Mouse (Mus musculus): ENCODE data around the gene Atp6v0a4.

The Atp6v0a4 gene

DNA sequence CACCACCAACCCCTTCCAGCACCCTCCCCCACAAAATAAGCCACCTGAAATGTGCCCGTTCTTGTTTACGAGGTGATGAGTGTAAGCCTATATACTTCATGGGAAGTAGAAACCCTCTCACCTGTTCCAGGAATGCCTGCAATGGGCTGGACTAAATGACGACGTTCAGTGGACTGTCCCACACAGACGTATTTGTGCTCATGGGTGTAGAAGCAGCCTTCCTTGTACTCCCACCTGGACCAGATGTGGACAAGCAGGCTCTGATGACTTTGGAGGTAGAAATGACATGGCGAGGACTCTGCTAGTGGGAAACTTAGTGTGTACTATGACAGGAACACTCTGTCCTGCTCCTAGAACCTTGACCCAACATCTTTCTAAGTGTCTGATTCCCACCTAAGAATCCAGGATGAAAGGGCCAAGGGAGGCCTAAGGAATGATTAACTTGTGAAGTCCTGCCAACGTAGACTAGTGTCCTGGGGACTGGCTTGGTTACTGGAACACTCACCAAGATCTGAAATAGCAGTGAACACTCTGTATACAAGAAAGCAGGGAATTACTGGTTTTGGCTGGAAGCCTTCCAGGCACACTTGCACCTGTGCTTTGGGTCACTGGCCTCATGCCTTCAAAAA, at the start of gene Atp6v0a4:
Gene Atp6v0a4, minus strand, starts transcription at position 380 of the 629 bp plus-strand sequence.
- no peak for DNase-seq (ENCODE audit: low spot score in 2 of 2)

DNA sequence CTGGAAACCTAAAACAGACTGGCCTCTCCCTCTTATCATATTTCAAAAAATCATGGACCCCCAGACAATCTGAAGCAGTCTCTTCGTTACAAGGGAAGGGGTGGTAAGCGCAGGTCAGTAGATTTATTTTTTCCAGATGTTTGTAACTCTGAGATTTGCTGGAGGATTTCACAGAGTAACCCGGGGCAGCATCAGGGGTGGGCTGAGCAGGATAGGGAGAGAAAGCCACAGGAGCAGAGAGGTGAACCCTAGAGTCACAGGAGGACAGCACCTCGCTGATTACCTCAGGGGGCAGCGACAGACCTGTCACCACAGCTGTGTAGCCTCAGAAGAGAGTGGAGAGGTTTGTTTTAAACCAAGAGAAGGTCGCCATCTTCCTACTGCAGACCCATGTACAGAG, 41.0 kb upstream of the Atp6v0a4 start:
- no peak for DNase-seq (ENCODE audit: low spot score in 2 of 2)

DNA sequence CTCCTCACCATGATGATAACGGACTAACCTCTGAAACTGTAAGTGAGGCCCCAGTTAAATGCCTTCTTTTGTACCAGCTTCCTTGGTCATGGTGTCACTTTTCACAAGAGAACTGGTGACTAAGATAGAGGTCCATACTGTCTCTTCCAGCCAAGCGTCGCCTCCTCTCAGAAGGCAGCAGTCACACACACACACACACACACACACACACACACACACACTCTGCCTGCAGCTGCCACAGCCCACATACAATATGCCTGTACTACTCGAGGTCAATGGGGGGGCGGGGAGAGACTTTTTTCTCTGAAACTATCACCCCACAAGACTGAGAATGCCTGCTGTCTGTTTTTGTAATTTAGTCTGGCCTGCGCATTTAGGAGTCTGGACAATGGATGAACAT, 40.3 kb upstream of the Atp6v0a4 start:
- no peak for DNase-seq (ENCODE audit: low spot score in 2 of 2)

DNA sequence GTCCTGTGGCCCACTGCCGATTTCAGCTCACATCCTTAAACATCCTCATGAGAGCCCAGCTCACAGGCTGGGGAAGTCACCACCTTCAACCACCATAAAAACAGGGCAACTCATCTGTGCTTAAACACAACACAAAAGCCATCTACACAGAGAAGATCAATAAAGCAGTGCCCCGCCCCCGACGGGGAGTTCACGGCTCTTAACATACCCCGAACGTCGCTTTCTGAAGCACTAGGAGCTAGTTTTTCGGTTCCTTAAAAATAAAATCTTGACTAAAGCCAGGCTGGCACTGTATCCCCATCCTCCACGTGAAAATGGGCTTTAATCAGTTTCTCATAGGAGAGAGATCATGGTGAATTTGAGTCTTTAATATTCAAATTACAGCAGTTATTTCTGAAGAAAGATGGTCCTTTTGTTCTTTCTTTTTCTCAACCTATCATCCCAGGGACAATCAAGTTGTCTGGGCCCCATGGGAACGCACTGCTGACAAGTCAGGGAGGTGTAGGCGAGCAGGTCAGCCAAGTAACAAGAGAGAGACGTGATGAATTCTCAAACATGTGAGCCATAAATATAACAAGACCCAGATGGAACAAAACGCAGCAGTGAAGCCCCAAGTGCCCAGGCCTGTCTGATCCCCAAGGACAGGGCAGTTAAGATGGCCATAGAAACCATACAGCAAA, 38.6 kb upstream of the Atp6v0a4 start:
- DNase-seq (ENCODE audit: low spot score in 2 of 2), result no peak

DNA sequence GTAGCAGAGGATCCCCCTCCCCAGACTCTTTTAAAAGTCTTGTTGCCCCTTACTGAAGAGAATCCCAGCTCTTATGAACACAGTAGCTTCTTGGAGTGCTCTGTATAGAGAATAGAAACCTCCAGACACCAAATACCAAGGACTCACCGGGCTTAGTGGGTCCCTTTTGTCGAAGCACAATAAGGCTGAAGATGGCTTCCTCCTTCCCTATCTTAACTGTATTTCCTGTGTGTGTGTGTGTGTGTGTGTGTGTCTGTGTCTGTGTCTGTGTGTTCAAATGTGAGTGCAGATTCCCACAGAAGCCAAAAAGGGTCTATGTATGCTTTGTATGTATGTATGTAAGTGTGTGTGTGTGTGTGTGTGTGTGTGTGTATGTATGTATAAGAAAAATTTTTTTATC, 36.2 kb upstream of the Atp6v0a4 start:
- no peak for DNase-seq (ENCODE audit: low spot score in 2 of 2)

DNA sequence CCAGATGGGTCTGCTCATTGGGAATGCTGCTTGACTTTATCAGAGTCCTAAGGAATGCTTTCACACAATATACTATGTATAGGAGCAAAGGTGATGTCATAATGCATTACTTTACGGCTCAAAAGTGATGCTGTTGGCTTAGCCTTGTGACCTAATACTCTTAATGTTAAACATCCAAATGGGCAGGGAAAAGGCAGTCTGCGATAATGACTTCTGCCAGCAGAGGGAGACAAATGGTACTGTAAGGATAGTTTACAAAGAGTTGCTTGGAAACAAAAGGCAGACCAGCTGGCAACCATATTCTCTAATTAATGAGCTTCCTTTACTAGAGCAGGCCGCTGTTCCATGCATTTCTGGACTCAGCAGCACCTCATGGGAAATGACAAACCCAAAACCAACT, 35.7 kb upstream of the Atp6v0a4 start:
- peak; percentile 40 to 83 for DNase-seq (ENCODE audit: low spot score in 2 of 2)

DNA sequence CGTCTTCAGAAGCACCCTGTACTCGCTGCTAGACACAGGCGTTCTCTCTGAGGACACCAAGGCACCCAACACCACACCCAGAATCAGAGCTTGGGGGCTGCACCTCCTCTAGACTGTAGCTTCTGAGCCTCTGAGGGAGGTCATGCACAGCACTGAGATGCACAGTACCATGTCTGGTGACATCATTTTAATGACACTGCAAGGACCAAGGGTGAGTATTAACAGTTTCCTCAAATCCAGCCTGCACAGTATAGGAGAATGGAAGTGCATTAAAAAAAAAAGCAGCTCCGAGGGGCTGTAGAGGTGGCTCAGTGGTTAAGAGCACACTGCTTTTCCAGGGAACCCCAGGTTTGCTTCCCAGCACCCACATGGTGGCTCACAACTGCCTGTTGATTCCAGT, 35.2 kb upstream of the Atp6v0a4 start:
- DNase-seq (ENCODE audit: low spot score in 2 of 2), result no peak

DNA sequence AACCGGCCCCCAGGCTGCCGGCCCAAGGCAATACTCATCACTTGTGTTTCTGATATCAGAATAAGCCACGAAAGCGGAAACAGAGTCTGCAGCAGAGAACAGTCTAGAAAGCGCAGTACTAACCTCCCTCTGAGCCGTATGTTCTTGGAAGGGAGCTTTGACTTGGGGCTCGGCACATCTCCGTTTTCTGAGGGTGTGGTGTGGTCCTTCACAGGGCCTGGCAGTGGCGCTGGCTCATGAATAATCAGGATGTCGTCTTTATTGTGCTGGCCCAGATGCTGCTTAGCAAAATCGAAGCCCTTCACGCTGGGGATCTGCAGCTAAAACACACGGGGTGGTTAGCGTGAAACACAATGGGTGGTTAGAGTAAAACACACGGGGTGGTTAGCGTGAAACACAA, 33.5 kb upstream of the Atp6v0a4 start:
- no peak for DNase-seq (ENCODE audit: low spot score in 2 of 2)

DNA sequence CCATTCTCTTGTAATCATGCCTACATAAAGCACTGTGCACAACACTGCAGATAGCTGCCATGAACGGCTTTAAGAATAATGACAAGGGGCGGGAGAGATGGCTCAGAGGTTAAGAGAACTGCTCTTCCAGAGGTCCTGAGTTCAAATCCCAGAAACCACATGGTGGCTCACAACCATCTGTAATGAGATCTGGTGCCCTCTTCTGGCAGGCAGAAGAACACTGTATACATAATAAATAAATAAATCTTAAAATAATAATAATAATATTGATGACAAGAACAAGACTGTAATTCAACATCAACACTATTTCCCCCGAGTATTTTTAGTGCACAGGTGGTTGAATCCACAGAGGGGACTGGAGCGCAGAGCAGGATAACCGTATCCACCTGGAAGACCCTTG, 31.8 kb upstream of the Atp6v0a4 start:
- DNase-seq (ENCODE audit: low spot score in 2 of 2), result no peak

DNA sequence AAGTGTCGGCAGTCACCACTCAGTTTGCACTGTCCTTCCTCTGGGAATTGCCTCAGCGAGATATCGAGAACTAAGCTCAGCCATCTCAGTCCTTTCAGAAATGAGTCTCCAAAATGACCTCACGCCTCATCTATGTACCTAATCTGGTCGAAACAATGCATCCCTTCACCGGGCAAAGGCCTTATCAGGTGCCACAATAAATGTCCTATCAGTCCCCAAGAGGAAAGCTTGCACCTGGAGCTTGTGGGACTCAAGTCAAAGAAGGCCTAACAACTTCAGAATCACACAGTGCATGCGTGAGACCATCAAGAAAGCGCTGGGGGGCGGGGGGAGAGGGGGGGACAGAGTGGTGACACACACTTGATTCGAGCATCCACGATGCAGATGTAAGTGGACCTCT, 27.9 kb upstream of the Atp6v0a4 start:
- no peak for DNase-seq (ENCODE audit: low spot score in 2 of 2)

DNA sequence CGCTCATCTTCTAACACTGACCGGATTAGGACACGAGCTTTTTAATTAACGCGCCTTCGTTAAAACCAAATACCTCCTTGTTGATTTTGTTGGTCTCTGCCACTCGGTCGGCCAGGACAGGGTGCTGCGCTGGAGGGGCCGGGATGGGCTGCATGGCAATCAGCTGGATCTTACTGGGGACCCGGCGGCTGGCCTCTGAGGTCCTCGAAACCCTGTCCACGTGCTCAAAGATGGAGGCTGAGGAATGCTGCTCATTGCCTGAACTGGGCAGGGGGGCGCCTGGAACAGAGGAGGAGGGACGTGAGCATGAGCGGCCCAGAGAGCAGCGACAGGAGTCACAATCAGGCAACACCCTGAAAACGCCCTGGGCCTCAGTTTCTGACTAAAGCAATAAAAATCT, 25.1 kb upstream of the Atp6v0a4 start:
- no peak for DNase-seq (ENCODE audit: low spot score in 2 of 2)

DNA sequence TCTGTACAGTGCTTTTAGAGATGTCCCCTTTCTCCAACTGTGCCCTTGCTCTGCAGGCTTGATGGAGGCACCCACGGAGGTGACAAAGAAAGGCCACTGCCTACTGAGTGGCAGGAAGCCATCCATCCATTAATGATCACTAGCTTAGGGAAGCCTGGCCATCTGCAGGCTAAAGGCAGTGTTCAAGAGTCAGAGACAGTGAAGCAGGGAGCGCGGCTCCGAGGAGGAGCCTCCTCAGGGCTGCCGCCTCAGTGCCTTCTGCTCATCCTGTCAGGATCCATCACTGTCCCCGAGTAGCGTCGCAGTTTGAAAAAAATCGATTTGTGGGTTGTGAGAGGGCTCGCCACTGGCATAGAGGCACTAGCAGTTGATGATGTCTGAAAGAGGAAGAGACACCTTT, 24.2 kb upstream of the Atp6v0a4 start:
- DNase-seq (ENCODE audit: low spot score in 2 of 2), result no peak

DNA sequence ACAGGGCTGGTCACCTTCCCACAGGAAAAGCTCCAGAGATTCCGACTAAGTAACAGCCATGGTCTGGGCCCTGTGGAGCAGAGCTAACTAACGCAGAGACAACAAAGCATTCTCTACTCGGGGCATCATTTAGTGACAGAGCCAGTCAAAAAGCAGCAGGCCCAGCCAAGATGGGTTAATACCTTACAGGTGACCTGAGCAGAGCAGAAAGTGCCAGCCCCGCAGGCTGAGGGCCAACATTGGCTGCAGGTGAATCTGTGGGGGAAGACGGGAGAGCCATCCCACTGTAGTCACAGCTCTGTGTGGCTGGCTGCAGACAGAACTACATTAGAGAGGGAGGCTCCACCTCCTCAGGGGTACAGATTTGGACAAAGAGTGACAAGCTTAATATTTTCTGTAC, 22.9 kb upstream of the Atp6v0a4 start:
- no peak for DNase-seq (ENCODE audit: low spot score in 2 of 2)

DNA sequence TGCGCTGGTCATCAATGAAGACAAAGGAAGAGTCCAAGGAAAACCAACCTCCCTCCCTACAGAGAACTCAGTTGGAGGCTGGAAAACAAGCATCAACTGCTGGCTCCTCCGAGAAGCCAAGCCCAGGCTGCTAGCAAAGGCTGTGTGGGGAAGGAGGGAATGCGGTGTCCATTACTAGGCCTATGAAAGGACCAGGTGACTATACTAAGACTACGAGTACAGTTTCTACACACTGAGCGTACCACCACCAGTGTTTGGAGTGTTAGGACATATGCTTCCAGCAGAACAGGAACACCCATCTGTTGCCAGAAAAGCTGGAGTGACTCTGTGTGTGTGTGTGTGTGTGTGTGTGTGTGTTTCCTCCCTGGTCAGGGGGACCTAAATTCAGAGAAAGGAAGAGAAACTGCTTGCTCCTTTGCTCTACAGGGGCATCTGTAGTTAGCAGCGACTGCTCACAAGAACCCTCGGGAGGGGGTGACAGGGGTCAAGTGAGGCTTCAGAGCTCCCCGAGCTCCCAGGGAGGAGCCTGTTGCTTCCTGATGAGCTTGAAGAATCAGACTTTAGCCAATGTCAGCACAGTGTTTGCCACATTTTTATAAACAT, 21.2 kb upstream of the Atp6v0a4 start:
- DNase-seq (ENCODE audit: low spot score in 2 of 2), result peak in 1 of 2 experiments; percentile 37

DNA sequence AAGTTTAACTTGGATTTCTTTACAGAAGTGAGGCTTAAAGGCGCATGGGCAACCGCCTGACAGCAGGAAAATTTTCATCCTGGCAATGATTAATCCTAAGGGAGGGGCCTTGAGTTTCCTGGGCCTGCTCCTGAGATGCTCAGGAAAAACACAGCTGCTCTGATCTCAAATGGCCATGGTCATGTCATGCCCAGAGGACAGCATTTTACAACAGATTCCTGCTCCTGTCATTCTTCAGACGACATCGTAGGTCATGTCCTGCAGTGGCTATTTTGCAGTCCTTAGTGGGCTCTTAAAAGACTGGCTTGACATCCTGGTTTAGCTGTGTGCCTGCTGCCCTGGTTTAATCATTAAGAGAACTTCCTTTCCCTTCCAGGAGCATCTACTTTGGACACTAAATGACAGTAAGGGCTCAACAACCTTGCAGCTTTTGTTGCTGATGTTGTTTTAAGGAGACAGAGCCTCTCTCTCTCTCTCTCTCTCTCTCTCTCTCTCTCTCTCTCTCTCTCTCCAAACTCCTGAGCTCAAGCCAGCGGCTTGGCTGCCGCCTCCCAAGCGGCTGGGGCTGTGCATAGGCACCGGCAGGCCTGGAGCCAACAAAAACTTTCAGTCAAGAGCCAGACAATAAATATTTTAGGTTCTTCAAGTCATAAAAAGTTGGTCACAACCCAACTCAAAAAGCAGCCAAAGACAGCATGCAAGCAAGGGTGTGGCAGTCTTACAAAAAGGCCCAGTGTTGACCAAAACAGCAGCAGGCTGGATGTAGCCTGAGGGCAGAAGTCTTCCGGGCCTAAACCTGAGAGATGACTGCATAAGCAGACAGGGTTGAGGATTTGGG, 20.0 kb upstream of the Atp6v0a4 start:
- no peak for DNase-seq (ENCODE audit: low spot score in 2 of 2)

DNA sequence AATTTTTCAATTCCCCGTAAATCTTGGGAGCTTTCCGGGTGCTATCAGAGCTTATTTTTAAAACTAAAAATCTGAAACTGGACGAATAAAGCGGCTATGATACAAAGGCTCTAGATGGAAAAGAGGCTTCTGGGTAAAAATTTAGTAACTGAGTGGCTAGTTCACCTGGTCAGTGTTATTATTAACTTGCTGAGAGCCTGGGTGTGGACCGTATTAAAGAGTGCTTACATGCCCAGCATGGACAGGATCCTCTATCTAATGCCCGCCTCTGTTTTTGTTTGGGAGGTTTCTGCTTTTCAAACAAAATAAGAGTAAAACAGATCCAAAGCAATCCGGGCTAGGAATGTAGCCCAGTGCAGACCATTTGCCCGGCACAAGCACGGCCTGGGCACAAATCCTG, 16.0 kb upstream of the Atp6v0a4 start:
- no peak for DNase-seq (ENCODE audit: low spot score in 2 of 2)

DNA sequence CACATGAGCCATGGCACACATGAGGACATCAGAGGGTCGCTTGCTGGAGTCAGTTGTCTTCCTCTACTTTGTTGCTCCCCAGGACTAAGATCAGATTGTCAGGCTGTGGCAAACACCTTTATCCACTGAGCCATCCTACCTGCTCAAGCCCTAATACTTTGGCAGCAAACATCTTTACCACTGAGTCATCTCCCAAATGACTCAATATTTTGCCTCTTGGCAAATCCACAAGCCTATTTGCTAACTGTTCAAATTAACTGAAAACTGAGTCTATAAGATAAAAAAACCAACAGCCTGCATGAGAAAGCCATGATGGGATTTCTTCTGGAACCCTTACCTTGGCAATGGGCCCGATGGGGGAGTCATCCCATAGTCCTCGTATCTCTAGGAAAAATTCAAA, 14.7 kb upstream of the Atp6v0a4 start:
- DNase-seq (ENCODE audit: low spot score in 2 of 2), result no peak

DNA sequence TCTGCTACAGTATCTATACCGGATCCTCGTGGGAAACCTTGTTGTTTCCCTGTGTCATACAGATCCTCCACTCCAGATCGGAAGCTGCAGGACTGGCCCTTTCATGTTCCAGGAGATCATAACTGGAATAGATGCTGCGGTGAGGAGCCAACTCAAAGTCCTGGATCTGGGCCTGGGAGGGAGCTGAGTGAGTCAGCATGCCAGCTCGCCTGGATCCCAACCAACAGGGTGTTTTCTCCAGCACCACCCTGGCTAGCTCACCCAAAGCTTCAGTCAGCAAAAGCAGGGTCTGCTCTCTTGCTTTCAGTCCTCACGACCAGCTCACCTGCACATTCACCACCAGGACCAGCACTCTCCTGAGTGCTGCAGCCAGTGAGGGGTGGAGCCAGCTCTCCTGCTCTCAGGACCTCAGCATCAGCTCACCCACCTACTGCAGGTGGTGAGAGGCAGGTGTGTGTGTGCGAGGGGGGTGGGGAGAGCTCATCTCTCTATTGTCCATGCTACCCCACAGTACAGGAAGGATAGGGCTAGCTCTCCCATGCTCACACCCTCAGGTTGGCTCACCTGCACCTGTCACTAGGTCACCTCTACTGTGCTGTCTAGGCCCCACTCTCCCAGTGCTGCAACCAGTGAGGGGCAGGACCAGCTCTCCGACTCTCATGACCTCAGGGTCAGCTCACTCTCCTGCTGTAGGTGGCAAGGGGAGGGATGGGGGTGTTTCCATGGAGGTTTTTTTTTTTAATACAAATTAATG, 10.6 kb upstream of the Atp6v0a4 start:
- DNase-seq (ENCODE audit: low spot score in 2 of 2), result peak in 1 of 2 experiments; percentile 45

DNA sequence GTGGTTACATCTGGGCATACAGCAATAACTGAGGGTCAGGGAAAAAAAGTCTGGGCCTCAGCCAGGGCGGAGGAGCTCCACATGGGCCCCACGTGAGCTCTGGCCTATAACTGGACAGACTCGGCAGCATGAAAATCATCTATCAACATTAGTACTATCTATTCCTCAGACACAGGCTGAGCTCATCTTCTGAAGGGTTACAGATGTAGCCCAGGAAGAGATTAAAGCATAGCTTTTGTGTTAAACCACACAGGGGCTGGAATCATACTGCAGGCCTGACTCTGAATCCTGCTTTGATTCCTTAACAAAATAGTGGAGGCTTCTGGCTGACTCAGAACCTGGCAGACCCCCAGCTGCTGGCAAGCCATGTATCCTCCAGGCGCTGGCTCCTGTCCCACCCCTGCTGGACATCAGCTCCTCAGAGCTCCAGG, 7.4 kb upstream of the Atp6v0a4 start:
- DNase-seq (ENCODE audit: low spot score in 2 of 2), result no peak

DNA sequence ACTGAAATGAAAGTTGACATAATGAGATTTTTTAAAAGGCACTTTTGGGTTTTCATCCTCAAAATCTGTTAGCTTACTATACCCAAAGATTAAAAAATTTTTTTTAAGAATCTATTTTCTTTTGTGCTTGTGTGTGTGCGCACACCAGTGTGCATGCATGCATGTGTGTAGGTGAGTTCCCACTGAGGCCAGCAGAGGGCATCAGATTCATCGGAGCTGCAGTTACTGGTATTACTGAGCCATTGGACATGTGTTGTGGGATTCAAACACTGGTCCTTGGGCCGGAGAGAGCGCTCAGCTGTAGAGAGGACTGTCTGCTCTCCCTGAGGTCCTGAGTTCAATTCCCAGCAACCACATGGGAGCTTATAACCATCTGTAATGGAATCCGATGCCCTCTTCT, 5.5 kb upstream of the Atp6v0a4 start:
- DNase-seq (ENCODE audit: low spot score in 2 of 2), result no peak

DNA sequence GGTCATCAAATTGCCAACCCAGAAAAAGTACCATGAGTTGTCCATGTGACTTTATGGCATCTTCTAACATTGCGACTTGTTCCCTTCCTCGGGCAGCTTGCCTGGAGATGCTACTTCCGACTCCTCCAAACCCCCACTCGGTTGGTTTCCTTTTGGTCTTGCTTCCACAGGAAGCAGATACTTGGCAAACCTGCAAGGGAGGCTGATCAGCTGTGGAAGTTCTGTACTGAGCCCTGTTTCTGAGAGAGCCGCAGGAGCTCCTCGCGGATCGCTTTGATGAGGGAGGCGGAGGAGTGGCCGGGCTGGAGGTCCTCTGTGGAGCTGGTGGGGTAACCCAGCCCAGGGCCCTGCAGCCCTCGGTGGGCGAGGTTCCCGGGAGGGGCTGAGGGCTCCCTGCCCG, 3.7 kb upstream of the Atp6v0a4 start:
- DNase-seq (ENCODE audit: low spot score in 2 of 2), result no peak

DNA sequence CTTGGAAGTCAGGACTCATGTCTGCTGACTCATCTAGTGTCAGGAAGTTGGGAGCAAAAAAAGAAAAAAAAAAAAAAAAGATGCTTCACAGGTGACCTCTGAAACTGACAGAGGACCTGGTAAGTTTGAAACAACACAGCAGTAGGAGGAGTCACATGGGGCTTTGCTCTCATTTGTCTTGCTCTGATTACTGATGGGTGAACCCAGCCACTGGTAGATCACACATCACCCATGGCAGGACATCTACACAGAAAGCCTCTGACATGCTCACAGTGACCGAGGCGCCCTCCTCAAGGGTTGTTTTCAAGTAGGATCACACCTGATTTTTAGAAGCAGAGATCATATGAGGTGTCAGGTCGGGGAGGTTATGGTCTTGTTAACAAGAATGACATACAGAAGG, 1.1 kb upstream of the Atp6v0a4 start:
- DNase-seq (ENCODE audit: low spot score in 2 of 2), result no peak

Measured in frontal cortex, postnatal 14 days (tissue).